Mouse (Mus musculus) embryonic fibroblast, embryonic 13.5 days (primary cell): ENCODE measurements at regions not wholly inside any gene's neighbourhood (a gene's known extent, or its start where the extent isn't known, plus 50 kb on each side); places are given as distances from the start of the nearest gene placed in this dataset.

Experiments used
- H3K27ac ChIP-seq: 2 replicates; pipeline ENCODE4 v1.5.1; 2012; ENCODE audit warnings: low read length, control low read depth, inconsistent platforms; ENCODE audit not compliant: insufficient read depth
- H3K4me1 ChIP-seq: 2 replicates; pipeline ENCODE4 v1.6.1; 2011; ENCODE audit warnings: low read length; ENCODE audit not compliant: control insufficient read depth, insufficient read depth
- H3K4me3 ChIP-seq: 2 replicates; pipeline ENCODE4 v1.5.1; 2011; ENCODE audit warnings: mild to moderate bottlenecking, control low read depth, low read length; ENCODE audit not compliant: insufficient read depth
- CTCF ChIP-seq: IDR thresholded peaks from 2 replicates; pipeline ENCODE4 v1.5.1; 2011; ENCODE audit warnings: mild to moderate bottlenecking, control low read depth, low read length, moderate library complexity, borderline replicate concordance; ENCODE audit not compliant: insufficient read depth
- POLR2A ChIP-seq: IDR thresholded peaks from 2 replicates; pipeline ENCODE4 v1.6.1; 2011; ENCODE audit warnings: low read depth, mild to moderate bottlenecking, control low read depth, low read length, moderate library complexity

GRCm38 (mm10) chr12:106171301-106171700 lies 161.3 kb downstream of the Vrk1 start:
- H3K27ac ChIP-seq: no peak overlapping the region
- TF ChIP-seq POLR2A: no peak
- TF ChIP-seq CTCF: no peak
- H3K4me1 ChIP-seq: 0 out of 2 replicates have a peak, but pooled peaks cover 5% of the 10 kb centered on the region

GRCm38 (mm10) chr12:106173211-106173610 lies 163.2 kb downstream of the Vrk1 start:
- 0 out of 2 replicates have a peak, but pooled peaks cover 5% of the 10 kb centered on the region for H3K4me1 ChIP-seq
- no peak for TF ChIP-seq CTCF
- TF ChIP-seq POLR2A: no peak
- H3K4me3 ChIP-seq: no peak overlapping the region
- H3K27ac ChIP-seq: no peak overlapping the region

More at GRCm38 (mm10) chr12:106171301-106171700, 161.3 kb downstream of the Vrk1 start:
- H3K4me3 ChIP-seq: no peak overlapping the region

- TF ChIP-seq CTCF: no peak
- TF ChIP-seq POLR2A: no peak
- H3K4me3 ChIP-seq: peak overlapping the region; percentile 39
Measured at GRCm38 (mm10) chr12:106174070-106174980, 164.3 kb downstream of the Vrk1 start.

GRCm38 (mm10) chr12:106174981-106175700 lies 165.1 kb downstream of the Vrk1 start:
- no peak overlapping the region for H3K27ac ChIP-seq
- H3K4me3 ChIP-seq: peak overlapping the region; percentile 39; the same call in 1 of the 2 replicates
- 0 out of 2 replicates have a peak, but pooled peaks cover 3% of the 10 kb centered on the region for H3K4me1 ChIP-seq
- TF ChIP-seq POLR2A (no peak), CTCF (no peak)

More at GRCm38 (mm10) chr12:106174070-106174980, 164.3 kb downstream of the Vrk1 start:
- Histone ChIP-seq H3K4me1 (0 out of 2 replicates have a peak, but pooled peaks cover 3% of the 10 kb centered on the region), H3K27ac (no peak overlapping the region)

- no peak for TF ChIP-seq POLR2A
- no peak for TF ChIP-seq CTCF
- H3K27ac ChIP-seq: no peak overlapping the region
- H3K4me1 ChIP-seq: 0 out of 2 replicates have a peak, but pooled peaks cover 3% of the 10 kb centered on the region
- H3K4me3 ChIP-seq: no peak overlapping the region
Measured at GRCm38 (mm10) chr12:106177302-106177701, 167.3 kb downstream of the Vrk1 start.

GRCm38 (mm10) chr12:106177861-106178260 lies 167.8 kb downstream of the Vrk1 start:
- Histone ChIP-seq H3K4me1 (0 out of 2 replicates have a peak, but pooled peaks cover 3% of the 10 kb centered on the region), H3K27ac (no peak overlapping the region), H3K4me3 (no peak overlapping the region)
- TF ChIP-seq POLR2A: no peak

GRCm38 (mm10) chr12:106178688-106179205 lies 168.7 kb downstream of the Vrk1 start:
- 0 out of 2 replicates have a peak, but pooled peaks cover under 1% of the 10 kb centered on the region for H3K4me1 ChIP-seq
- TF ChIP-seq CTCF (no peak), POLR2A (no peak)
- H3K27ac ChIP-seq: no peak overlapping the region
- no peak overlapping the region for H3K4me3 ChIP-seq

- TF ChIP-seq CTCF (no peak), POLR2A (no peak)
- H3K4me3 ChIP-seq: no peak overlapping the region
- H3K4me1 ChIP-seq: no peaks in the 10 kb centered on the region
- no peak overlapping the region for H3K27ac ChIP-seq
Measured at GRCm38 (mm10) chr12:106182923-106183322, 172.9 kb downstream of the Vrk1 start.

- TF ChIP-seq POLR2A: no peak
- TF ChIP-seq CTCF: no peak
- no peak overlapping the region for H3K27ac ChIP-seq
- no peaks in the 10 kb centered on the region for H3K4me1 ChIP-seq
- H3K4me3 ChIP-seq: no peak overlapping the region
Measured at GRCm38 (mm10) chr12:106183973-106184372, 173.9 kb downstream of the Vrk1 start.
